Comparison of ENCODE assay signal across 10 mouse cellular contexts in the genomic region with DNA sequence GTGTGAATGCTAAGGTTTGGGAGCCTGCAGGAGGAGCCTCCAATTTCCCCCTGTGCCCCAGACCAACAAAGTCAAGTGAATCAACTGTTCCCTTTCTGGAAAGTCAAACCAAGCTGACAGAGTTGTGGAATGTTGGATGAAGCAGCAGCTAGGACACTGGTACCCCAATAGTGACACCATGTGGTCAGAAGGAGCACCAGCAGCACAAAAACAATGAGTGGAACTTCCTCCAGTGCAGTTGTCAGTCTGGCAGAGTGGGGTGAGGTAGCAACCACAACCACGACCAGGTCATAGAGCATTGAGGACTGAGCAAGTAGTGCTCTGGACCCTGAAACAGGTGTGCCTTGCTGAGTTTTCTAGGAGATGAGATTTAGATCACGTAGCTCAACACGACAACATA. TPM values are rescaled to one million over a fixed set of nuclear protein-coding genes. Genes with fewer than 3 reads are reported as not detected.
DNase-seq lines count a peak whose midpoint lies in the region; ATAC-seq and TF ChIP-seq lines count a peak whose summit lies in the region.
"Had no signal": no experiment of that assay in that cellular context is flagged by ENCODE, and none has a peak within 500 bp of the region (broad histone marks: within the 10 kb centered on the region; RNA-seq: fewer than 3 reads in every experiment).

No protein-coding gene starts in this region.

- no peak overlapping the region for H3K27ac ChIP-seq in neural tube, embryonic 15.5 days (replicated peaks)
- H3K27ac ChIP-seq in cortical plate, adult 2 months (ENCODE audit: insufficient read depth, low read length) = no peak overlapping the region
- H3K27ac ChIP-seq in heart, embryonic 15.5 days = peak overlapping the region; percentile 53
- H3K27ac ChIP-seq: neural tube, embryonic 13.5 days had no signal

- no peaks in the 10 kb centered on the region for H3K9me3 ChIP-seq in neural tube, embryonic 15.5 days (replicated peaks)
- no peaks in the 10 kb centered on the region for H3K9me3 ChIP-seq in heart, embryonic 15.5 days (replicated peaks)
- H3K9me3 ChIP-seq: neural tube, embryonic 13.5 days had no signal

- 69% methylated on average over 3 of the region's 3 CpGs for WGBS in neural tube, embryonic 15.5 days
- WGBS in heart, embryonic 15.5 days = 51% methylated on average over 3 of the region's 3 CpGs

- peak; percentile 19 for DNase-seq in neural tube, embryonic 10.5 days (ENCODE audit: extremely low spot score, low spot score)
- peak; percentile 77 for DNase-seq in R1 (ENCODE audit: low read depth, low spot score)
- peak; percentile 39 to 56 for DNase-seq in layer of hippocampus, adult 8-10 months (ENCODE audit: low spot score in 2 of 2)
- peak; percentile 45 to 62 for DNase-seq in lung, postnatal 4 days
- no peak for DNase-seq in spleen, postnatal 14 days (ENCODE audit: low spot score in 2 of 2)

- no peak overlapping the region for H3K4me3 ChIP-seq in neural tube, embryonic 15.5 days (replicated peaks)
- H3K4me3 ChIP-seq in cortical plate, adult 2 months (ENCODE audit: insufficient read depth, low read length) = no peak overlapping the region
- H3K4me3 ChIP-seq in heart, embryonic 15.5 days = no peak overlapping the region
- H3K4me3 ChIP-seq: erythroblast, embryonic 14.5 days; neural tube, embryonic 13.5 days had no signal

- H3K27me3 ChIP-seq in neural tube, embryonic 15.5 days (replicated peaks) = no peaks in the 10 kb centered on the region
- H3K27me3 ChIP-seq in heart, embryonic 15.5 days = no peaks in the 10 kb centered on the region

- no peak for TF ChIP-seq POLR2A in cortical plate, adult 2 months (IDR thresholded peaks at IDR 0.05; ENCODE audit: extremely low read depth, insufficient read depth, low read length)

- no peak for ATAC-seq in neural tube, embryonic 15.5 days (ENCODE audit: low FRiP score)
- no peak for ATAC-seq in heart, embryonic 15.5 days (replicated peaks; ENCODE audit: insufficient number of reproducible peaks, insufficient read depth, low FRiP score, low read depth)

- peaks cover 28% of the 10 kb centered on the region for H3K4me1 ChIP-seq in neural tube, embryonic 15.5 days
- H3K4me1 ChIP-seq in cortical plate, adult 2 months (ENCODE audit: control insufficient read depth, insufficient read depth, low read length) = no peaks in the 10 kb centered on the region; the same call in 1 of the 2 replicates
- peaks cover 25% of the 10 kb centered on the region for H3K4me1 ChIP-seq in heart, embryonic 15.5 days (replicated peaks)

- H3K4me2 ChIP-seq in neural tube, embryonic 15.5 days = no peak overlapping the region
- no peak overlapping the region for H3K4me2 ChIP-seq in heart, embryonic 15.5 days
- H3K4me2 ChIP-seq: neural tube, embryonic 13.5 days had no signal

- no peaks in the 10 kb centered on the region for H3K36me3 ChIP-seq in neural tube, embryonic 15.5 days
- H3K36me3 ChIP-seq in heart, embryonic 15.5 days = no peaks in the 10 kb centered on the region
- H3K36me3 ChIP-seq: neural tube, embryonic 13.5 days had no signal

- TF ChIP-seq CTCF in cortical plate, adult 2 months (IDR thresholded peaks at IDR 0.05; ENCODE audit: extremely low read depth, insufficient read depth, low read length) = peak; percentile 91

- no peak overlapping the region for H3K9ac ChIP-seq in neural tube, embryonic 15.5 days (replicated peaks)
- no peak overlapping the region for H3K9ac ChIP-seq in heart, embryonic 15.5 days
- H3K9ac ChIP-seq: neural tube, embryonic 13.5 days had no signal

RNA-seq across cellular contexts. Expression of gene Cavin3, which starts 4.3 kb away (rescaled TPM):
- polyA plus RNA-seq in neural tube, embryonic 15.5 days (2015; fragmentation: Nextera tagmentation; extraction: Ambion mirVana) = 34.6 and 39.9 TPM in 2 replicates
- 30.9 and 32.1 TPM in 2 replicates for polyA plus RNA-seq in cortical plate, adult 2 months (2012; rRNA removed)
- 89.3 and 91.4 TPM in 2 replicates for polyA plus RNA-seq in heart, embryonic 15.5 days (2015; fragmentation: Nextera tagmentation; extraction: Ambion mirVana)
- total RNA-seq in layer of hippocampus, adult 8-10 months (2022) = 10 to 100 TPM; 11.0 to 14.1 (median 12.4) TPM

RNA-seq across cellular contexts. Expression of gene Cckbr, which starts 52.3 kb away (rescaled TPM):
- polyA plus RNA-seq in neural tube, embryonic 15.5 days (2015; fragmentation: Nextera tagmentation; extraction: Ambion mirVana) = 5.3 and 6.2 TPM in 2 replicates
- polyA plus RNA-seq in cortical plate, adult 2 months (2012; rRNA removed) = 99.5 and 100 TPM in 2 replicates
- polyA plus RNA-seq in heart, embryonic 15.5 days (2015; fragmentation: Nextera tagmentation; extraction: Ambion mirVana) = 0.05 TPM in 1 of 2 replicates, not detected in the other
- 10 to 100 TPM in 1 of 4 experiments, 1 to 10 TPM in 3; 8.6 to 10.8 (median 9.4) TPM for total RNA-seq in layer of hippocampus, adult 8-10 months (2022)
- polyA plus RNA-seq: erythroblast, embryonic 14.5 days had no signal

Comparison
In these comparisons a context has a peak if more than half of its experiments do, and no peak if none do; other contexts are left out.
1. DNase-seq: peak in neural tube, embryonic 10.5 days (single experiment), R1 (single experiment), layer of hippocampus, adult 8-10 months (2 of 2) and lung, postnatal 4 days (2 of 2); none in spleen, postnatal 14 days (0 of 2).
2. RNA of gene Cckbr, which starts 52.3 kb away (polyA plus RNA-seq): 99.5 to 100 TPM in cortical plate, adult 2 months; 5.3 to 6.2 TPM in neural tube, embryonic 15.5 days and 0.05 TPM in heart, embryonic 15.5 days; every median in the first group is over 10 times any median in the second.